In genomic region chr17:24252329-24252728, GRCm38 (mm10) we compare ENCODE assay signal across 12 mouse cellular contexts. TPM values are rescaled to one million over a fixed set of nuclear protein-coding genes. Genes with fewer than 3 reads are reported as not detected.
DNase-seq lines count a peak whose midpoint lies in the region; ATAC-seq and TF ChIP-seq lines count a peak whose summit lies in the region.
"Had no signal": no experiment of that assay in that cellular context is flagged by ENCODE, and none has a peak within 500 bp of the region (broad histone marks: within the 10 kb centered on the region; RNA-seq: fewer than 3 reads in every experiment).

No protein-coding gene starts in this region.

- H3K9me3 ChIP-seq in hindbrain, embryonic 10.5 days, result 0 out of 2 replicates have a peak, but pooled peaks cover 4% of the 10 kb centered on the region
- no peaks in the 10 kb centered on the region for H3K9me3 ChIP-seq in hindbrain, embryonic 11.5 days (ENCODE audit: control insufficient read depth, low read length)
- H3K9me3 ChIP-seq in limb, embryonic 14.5 days (ENCODE audit: control insufficient read depth, low read length), result no peaks in the 10 kb centered on the region

- ATAC-seq in hindbrain, embryonic 11.5 days (ENCODE audit: low FRiP score), result no peak
- no peak for ATAC-seq in limb, embryonic 14.5 days (ENCODE audit: low FRiP score, low read depth)

- peaks cover 17% of the 10 kb centered on the region for H3K4me1 ChIP-seq in hindbrain, embryonic 10.5 days (replicated peaks)
- 0 out of 2 replicates have a peak, but pooled peaks cover 4% of the 10 kb centered on the region for H3K4me1 ChIP-seq in hindbrain, embryonic 11.5 days (replicated peaks; ENCODE audit: control insufficient read depth, insufficient read depth, low read length)
- peaks cover 11% of the 10 kb centered on the region for H3K4me1 ChIP-seq in testis, adult 2 months (ENCODE audit: control insufficient read depth, insufficient read depth, low read length)
- peaks cover 9% of the 10 kb centered on the region; the same call in 1 of the 2 replicates for H3K4me1 ChIP-seq in limb, embryonic 14.5 days (ENCODE audit: control insufficient read depth, insufficient read depth, low read length)

- H3K4me3 ChIP-seq in hindbrain, embryonic 10.5 days, result peak overlapping the region; percentile 84; the same call in 1 of the 2 replicates
- no peak overlapping the region for H3K4me3 ChIP-seq in hindbrain, embryonic 11.5 days (ENCODE audit: low read depth, low read length)
- H3K4me3 ChIP-seq in testis, adult 2 months (ENCODE audit: control insufficient read depth, low read depth, low read length), result peak overlapping the region; percentile 94; the same call in 1 of the 2 replicates
- no peak overlapping the region for H3K4me3 ChIP-seq in limb, embryonic 14.5 days (replicated peaks; ENCODE audit: low read length)

- H3K27me3 ChIP-seq in hindbrain, embryonic 10.5 days (ENCODE audit: insufficient read depth, poor library complexity, severe bottlenecking), result no peaks in the 10 kb centered on the region
- no peaks in the 10 kb centered on the region for H3K27me3 ChIP-seq in hindbrain, embryonic 11.5 days (ENCODE audit: control insufficient read depth, insufficient read depth, low read length)
- H3K27me3 ChIP-seq in testis, adult 2 months (ENCODE audit: control insufficient read depth, insufficient read depth, low read length), result no peaks in the 10 kb centered on the region
- H3K27me3 ChIP-seq in limb, embryonic 14.5 days (ENCODE audit: control insufficient read depth, insufficient read depth, low read length), result no peaks in the 10 kb centered on the region

- WGBS in hindbrain, embryonic 10.5 days, result 94% methylated on average over 2 of the region's 2 CpGs
- 91% methylated on average over 2 of the region's 2 CpGs for WGBS in hindbrain, embryonic 11.5 days
- WGBS in limb, embryonic 14.5 days, result 93% methylated on average over 2 of the region's 2 CpGs

- TF ChIP-seq CTCF in testis, adult 2 months (IDR thresholded peaks at IDR 0.05; ENCODE audit: control insufficient read depth, insufficient read depth, insufficient replicate concordance, low read depth, low read length), result no peak

- H3K36me3 ChIP-seq in hindbrain, embryonic 10.5 days, result peaks cover 25% of the 10 kb centered on the region
- H3K36me3 ChIP-seq in hindbrain, embryonic 11.5 days (ENCODE audit: control insufficient read depth, insufficient read depth, low read length), result peaks cover 6% of the 10 kb centered on the region; the same call in 1 of the 2 replicates
- no peaks in the 10 kb centered on the region for H3K36me3 ChIP-seq in testis, adult 2 months (ENCODE audit: control insufficient read depth, insufficient read depth, low read length)
- H3K36me3 ChIP-seq in limb, embryonic 14.5 days (ENCODE audit: control insufficient read depth, insufficient read depth, low read length), result peaks cover 16% of the 10 kb centered on the region

- DNase-seq in hindbrain, embryonic 10.5 days (ENCODE audit: low spot score), result no peak
- no peak for DNase-seq in hindbrain, embryonic 11.5 days (ENCODE audit: low spot score)
- no peak for DNase-seq in testis, postnatal 14 days (ENCODE audit: low spot score)
- DNase-seq in limb, embryonic 14.5 days (ENCODE audit: low spot score), result no peak
- no peak for DNase-seq in ovary, postnatal 36 days (ENCODE audit: low spot score)
- DNase-seq in T-cell, adult 2 months (ENCODE audit: low spot score), result no peak
- no peak for DNase-seq in lung, postnatal 14 days
- DNase-seq: adrenal gland, adult 2 months; cerebellum, adult 2 months; kidney, postnatal 4 days; lung, adult 2 months had no signal

- TF ChIP-seq POLR2A in testis, adult 2 months (IDR thresholded peaks at IDR 0.05; ENCODE audit: control insufficient read depth, low read depth, low read length), result no peak
- TF ChIP-seq POLR2A in limb, embryonic 14.5 days (IDR thresholded peaks at IDR 0.05; ENCODE audit: borderline replicate concordance, extremely low read depth, insufficient read depth, insufficient read length), result no peak

- H3K9ac ChIP-seq in hindbrain, embryonic 11.5 days (ENCODE audit: low read depth, low read length), result no peak overlapping the region
- H3K9ac ChIP-seq in limb, embryonic 14.5 days (ENCODE audit: low read depth, low read length, severe bottlenecking), result no peak overlapping the region

- H3K4me2 ChIP-seq in hindbrain, embryonic 11.5 days (replicated peaks; ENCODE audit: low read depth, low read length), result no peak overlapping the region
- peak overlapping the region; percentile 72; the same call in 1 of the 2 replicates for H3K4me2 ChIP-seq in limb, embryonic 14.5 days (replicated peaks; ENCODE audit: low read depth, low read length, severe bottlenecking)

- H3K27ac ChIP-seq in hindbrain, embryonic 10.5 days, result peak overlapping the region; percentile 97
- no peak overlapping the region for H3K27ac ChIP-seq in hindbrain, embryonic 11.5 days (ENCODE audit: low read depth, low read length)
- H3K27ac ChIP-seq in testis, adult 2 months (ENCODE audit: control insufficient read depth, insufficient read depth, low read depth, low read length), result no peak overlapping the region
- H3K27ac ChIP-seq in limb, embryonic 14.5 days (replicated peaks; ENCODE audit: low read depth, low read length), result no peak overlapping the region

RNA-seq across cellular contexts. Expression of gene Ccnf, which starts 1.0 kb away (rescaled TPM):
- polyA plus RNA-seq in hindbrain, embryonic 10.5 days (2016; fragmentation: Nextera tagmentation; extraction: Ambion mirVana), result 97.9 and 115 TPM in 2 replicates
- polyA plus RNA-seq in hindbrain, embryonic 11.5 days (2014; fragmentation: Nextera tagmentation; extraction: Ambion mirVana), result 63.6 and 71.7 TPM in 2 replicates
- polyA plus RNA-seq in testis, adult 2 months (2012; rRNA removed), result 10.7 and 13.3 TPM in 2 replicates
- polyA plus RNA-seq in limb, embryonic 14.5 days (2012; rRNA removed), result 35.4 and 36.6 TPM in 2 replicates
- 41.8 and 49.9 TPM in 2 replicates for polyA plus RNA-seq in limb, embryonic 14.5 days (2014; fragmentation: Nextera tagmentation; extraction: Ambion mirVana)

RNA-seq across cellular contexts. Expression of gene Tedc2, which starts 31.7 kb away (rescaled TPM):
- 19.3 and 22.4 TPM in 2 replicates for polyA plus RNA-seq in hindbrain, embryonic 10.5 days (2016; fragmentation: Nextera tagmentation; extraction: Ambion mirVana)
- 16.2 and 17.8 TPM in 2 replicates for polyA plus RNA-seq in hindbrain, embryonic 11.5 days (2014; fragmentation: Nextera tagmentation; extraction: Ambion mirVana)
- polyA plus RNA-seq in testis, adult 2 months (2012; rRNA removed), result 4.0 and 4.1 TPM in 2 replicates
- 35.4 and 39.2 TPM in 2 replicates for polyA plus RNA-seq in limb, embryonic 14.5 days (2012; rRNA removed)
- 10.2 and 12.2 TPM in 2 replicates for polyA plus RNA-seq in limb, embryonic 14.5 days (2014; fragmentation: Nextera tagmentation; extraction: Ambion mirVana)

RNA-seq across cellular contexts. Expression of gene Ntn3, which starts 43.0 kb away (rescaled TPM):
- polyA plus RNA-seq in hindbrain, embryonic 10.5 days (2016; fragmentation: Nextera tagmentation; extraction: Ambion mirVana), result 4.8 and 7.3 TPM in 2 replicates
- 4.4 and 5.0 TPM in 2 replicates for polyA plus RNA-seq in hindbrain, embryonic 11.5 days (2014; fragmentation: Nextera tagmentation; extraction: Ambion mirVana)
- polyA plus RNA-seq in testis, adult 2 months (2012; rRNA removed), result 0.35 and 0.54 TPM in 2 replicates
- 32.6 and 42.5 TPM in 2 replicates for polyA plus RNA-seq in limb, embryonic 14.5 days (2012; rRNA removed)
- polyA plus RNA-seq in limb, embryonic 14.5 days (2014; fragmentation: Nextera tagmentation; extraction: Ambion mirVana), result 14.5 and 19.8 TPM in 2 replicates

RNA-seq across cellular contexts. Expression of gene Tbc1d24, which starts 47.0 kb away (rescaled TPM):
- polyA plus RNA-seq in hindbrain, embryonic 10.5 days (2016; fragmentation: Nextera tagmentation; extraction: Ambion mirVana), result 6.0 and 6.4 TPM in 2 replicates
- 6.2 and 6.3 TPM in 2 replicates for polyA plus RNA-seq in hindbrain, embryonic 11.5 days (2014; fragmentation: Nextera tagmentation; extraction: Ambion mirVana)
- polyA plus RNA-seq in testis, adult 2 months (2012; rRNA removed), result 7.0 and 9.5 TPM in 2 replicates
- polyA plus RNA-seq in limb, embryonic 14.5 days (2012; rRNA removed), result 31.9 and 52.5 TPM in 2 replicates
- polyA plus RNA-seq in limb, embryonic 14.5 days (2014; fragmentation: Nextera tagmentation; extraction: Ambion mirVana), result 6.3 and 8.0 TPM in 2 replicates

Comparison
In these comparisons a context has a peak if more than half of its experiments do, and no peak if none do; other contexts are left out.
1. H3K4me3 ChIP-seq: peak in hindbrain, embryonic 10.5 days (single experiment) and testis, adult 2 months (single experiment); none in hindbrain, embryonic 11.5 days (single experiment) and limb, embryonic 14.5 days (single experiment).